Mouse (Mus musculus): ENCODE data around the gene Shisa8.

The Shisa8 gene

DNA sequence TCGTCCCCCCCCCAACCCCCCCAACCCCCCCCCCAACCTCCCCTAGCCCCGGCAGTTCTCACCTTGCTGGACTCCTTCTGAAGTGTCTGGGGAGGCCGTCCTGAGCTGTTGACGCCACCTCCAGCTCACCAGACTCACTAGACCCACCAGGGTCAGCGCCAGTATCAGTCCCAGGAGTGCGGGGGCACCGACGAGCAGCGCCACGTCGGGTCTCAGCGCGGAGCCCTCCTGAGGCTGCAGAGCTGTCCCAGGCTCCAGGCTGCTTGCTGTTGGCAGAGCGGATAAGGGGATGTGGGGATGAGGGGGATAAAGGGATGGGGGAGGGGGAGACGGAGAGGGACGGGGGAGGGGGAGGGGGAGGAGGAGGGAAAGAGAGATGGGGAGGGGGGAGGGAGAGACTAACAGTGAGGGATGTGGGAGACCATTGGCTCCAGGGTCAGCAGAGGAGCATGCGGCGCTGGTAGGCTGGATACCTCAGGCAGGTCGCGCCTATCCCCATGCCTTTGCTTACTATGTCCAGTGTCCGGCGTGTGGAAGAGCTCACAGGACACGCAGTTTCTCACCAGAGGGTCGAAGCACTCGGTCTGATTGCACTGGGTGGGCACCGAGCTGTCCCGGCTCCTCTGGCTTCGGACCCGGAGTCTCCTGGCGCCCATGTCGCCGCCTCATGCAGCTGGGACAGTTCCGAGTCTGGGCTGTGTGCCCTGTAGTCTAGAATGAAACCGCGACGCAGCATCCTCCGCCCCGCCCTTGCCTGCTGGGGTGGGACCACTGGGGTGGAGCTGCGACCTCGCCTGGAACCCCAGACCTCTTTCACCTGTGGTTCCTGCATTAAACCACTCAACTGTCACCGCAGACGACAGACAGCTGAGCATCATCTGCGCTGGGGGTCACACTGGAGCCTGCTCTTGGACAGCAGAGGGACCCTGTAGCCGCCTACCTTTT, 11.3 kb upstream of the Shisa8 start, which contains the start of gene Tnfrsf13c:
TSS of gene Tnfrsf13c (minus strand) at position 713 of the 945 bp plus-strand sequence.
- DNase-seq (ENCODE audit: low spot score in 2 of 2), result no peak

GRCm38 (mm10) chr15:82223251-82223650, 10.6 kb upstream of the Shisa8 start:
- DNase-seq (ENCODE audit: low spot score in 2 of 2), result no peak

- no peak for DNase-seq (ENCODE audit: low spot score in 2 of 2)
Observed at GRCm38 (mm10) chr15:82221104-82221860, 8.7 kb upstream of the Shisa8 start.

DNA sequence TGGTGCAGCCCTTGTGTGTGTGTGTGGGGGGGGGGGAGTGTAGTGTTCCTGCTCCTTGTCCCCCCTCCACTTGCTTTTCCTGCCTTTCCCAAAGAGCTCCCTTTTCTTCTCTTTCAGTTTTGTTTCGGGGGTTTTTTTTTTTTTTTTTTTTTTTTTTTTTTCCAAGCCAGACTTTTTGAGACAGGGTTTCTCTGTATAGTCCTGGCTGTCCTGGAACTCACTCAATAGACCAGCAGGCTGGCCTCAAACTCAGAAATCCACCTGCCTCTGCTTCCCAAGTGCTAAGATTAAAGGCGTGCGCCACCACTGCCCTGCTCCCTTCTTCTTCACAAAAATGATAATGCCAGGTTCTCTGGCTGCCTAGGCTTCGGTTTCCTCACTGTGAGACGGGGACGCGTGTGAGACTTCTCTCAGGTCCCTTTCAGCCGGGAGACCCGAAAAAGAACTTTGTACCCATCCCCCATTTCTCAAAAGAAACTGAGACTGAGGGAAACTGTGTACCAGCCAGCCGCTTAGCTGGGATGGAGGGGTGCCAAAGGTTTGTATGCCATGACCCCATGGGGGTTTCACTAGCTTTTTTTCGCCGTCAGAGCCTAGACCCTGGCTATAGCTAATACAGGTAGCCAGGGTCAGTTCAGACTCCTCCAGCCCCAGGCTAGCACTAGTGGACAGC, 7.5 kb upstream of the Shisa8 start:
- no peak for DNase-seq (ENCODE audit: low spot score in 2 of 2)

- DNase-seq (ENCODE audit: low spot score in 2 of 2), result no peak
Observed at GRCm38 (mm10) chr15:82218778-82219666, 6.4 kb upstream of the Shisa8 start.

DNA sequence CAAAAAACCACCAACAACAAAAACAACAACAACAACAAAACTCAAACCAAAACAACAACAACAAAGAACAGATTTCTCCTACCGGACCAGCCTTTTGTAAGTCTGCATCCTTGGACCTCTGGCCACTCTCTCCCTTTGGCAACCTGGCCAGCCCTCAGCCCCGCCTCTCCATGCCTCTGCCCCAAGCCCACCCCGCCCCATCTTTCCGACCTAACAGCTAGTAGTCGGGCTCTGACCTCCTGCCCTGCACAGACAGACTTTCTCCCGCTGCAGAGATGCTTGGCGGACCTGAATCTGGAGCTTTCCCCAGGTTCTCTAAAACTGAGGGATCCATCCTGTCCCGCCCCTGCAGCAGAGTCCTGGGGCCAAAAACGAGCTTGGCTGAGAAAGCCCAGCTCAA, 5.4 kb upstream of the Shisa8 start:
- DNase-seq (ENCODE audit: low spot score in 2 of 2), result no peak

DNA sequence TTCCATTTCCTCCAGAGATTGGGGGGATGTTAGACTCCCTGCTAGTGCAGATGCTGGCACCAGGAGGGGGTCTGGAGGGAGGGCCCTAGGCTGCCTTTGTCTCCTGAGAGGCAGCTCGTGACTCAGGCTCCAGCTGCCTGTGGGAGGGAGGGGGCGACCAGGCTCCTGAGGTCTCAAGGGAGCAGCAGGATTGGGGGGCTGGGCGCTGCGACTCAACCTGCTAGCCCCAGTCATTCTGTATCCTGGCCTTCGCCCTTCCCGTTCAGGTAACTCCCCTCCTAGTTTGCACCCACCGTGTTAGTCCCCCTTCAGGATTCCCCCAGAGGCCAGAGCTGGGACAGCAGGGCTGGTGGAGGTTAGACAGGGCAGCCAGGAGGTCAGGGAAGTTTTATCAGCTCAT, 4.4 kb upstream of the Shisa8 start:
- DNase-seq (ENCODE audit: low spot score in 2 of 2), result no peak

DNA sequence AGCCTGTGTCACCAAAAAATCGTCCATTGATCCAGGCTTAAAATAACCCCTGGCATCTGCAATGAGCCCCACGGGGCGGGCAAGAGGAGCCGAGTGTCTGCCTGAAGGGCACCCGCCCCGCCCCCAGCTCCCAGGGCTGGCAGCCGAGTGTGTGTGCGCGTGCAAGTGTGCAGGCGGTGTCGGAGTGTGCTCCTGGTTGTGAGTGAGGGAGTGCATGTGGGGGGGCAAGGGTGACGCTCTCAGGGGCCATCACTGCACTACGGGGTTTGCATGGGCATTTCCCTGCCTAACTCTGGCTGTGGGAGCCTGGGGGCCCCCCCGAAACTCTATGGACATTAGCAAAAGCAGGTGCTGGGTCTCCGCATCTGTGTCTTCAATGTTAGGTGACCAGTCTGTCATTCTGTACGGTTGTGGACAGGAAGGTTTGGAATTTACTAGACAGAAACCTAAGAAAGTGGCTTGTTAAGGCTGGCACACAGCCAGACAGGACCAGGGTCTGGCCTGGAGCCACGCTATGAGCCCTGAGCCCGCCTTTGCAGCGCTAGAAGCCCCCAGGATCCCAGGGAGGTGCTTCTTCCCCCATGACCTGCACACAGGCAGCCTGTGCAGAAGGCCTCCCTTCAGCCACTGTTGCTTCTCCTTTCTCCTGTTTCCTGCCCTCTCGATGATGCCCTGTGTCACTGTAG, 3.7 kb upstream of the Shisa8 start:
- no peak for DNase-seq (ENCODE audit: low spot score in 2 of 2)

- DNase-seq (ENCODE audit: low spot score in 2 of 2), result no peak
Observed at GRCm38 (mm10) chr15:82215332-82216046, 2.9 kb upstream of the Shisa8 start.

GRCm38 (mm10) chr15:82213222-82213621, 607 bp upstream of the Shisa8 start:
- DNase-seq (ENCODE audit: low spot score in 2 of 2), result no peak

GRCm38 (mm10) chr15:82211911-82212751, 484 bp downstream of the Shisa8 start:
- no peak for DNase-seq (ENCODE audit: low spot score in 2 of 2)

GRCm38 (mm10) chr15:82211281-82211680, 1.3 kb downstream of the Shisa8 start:
- DNase-seq (ENCODE audit: low spot score in 2 of 2), result no peak

DNA sequence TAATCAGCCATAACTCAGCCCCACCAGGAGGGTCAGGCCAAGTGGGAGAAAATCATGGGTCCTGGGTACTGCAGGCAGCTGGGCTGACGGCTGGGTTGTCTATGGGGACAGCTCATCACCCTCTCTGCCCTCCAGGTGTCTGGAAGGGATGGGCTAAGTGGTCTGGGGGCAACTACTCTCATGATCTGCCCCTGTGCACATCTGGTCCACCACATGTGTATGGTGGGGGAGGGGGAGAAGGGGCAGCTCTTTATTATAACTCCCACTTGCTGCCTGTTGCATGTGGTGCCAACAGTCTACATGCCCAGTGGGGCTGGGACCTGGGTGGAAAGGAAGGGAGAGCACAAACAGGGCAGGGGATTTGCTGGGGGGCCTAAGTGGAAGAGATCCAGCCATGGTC, 1.8 kb downstream of the Shisa8 start:
- no peak for DNase-seq (ENCODE audit: low spot score in 2 of 2)

DNA sequence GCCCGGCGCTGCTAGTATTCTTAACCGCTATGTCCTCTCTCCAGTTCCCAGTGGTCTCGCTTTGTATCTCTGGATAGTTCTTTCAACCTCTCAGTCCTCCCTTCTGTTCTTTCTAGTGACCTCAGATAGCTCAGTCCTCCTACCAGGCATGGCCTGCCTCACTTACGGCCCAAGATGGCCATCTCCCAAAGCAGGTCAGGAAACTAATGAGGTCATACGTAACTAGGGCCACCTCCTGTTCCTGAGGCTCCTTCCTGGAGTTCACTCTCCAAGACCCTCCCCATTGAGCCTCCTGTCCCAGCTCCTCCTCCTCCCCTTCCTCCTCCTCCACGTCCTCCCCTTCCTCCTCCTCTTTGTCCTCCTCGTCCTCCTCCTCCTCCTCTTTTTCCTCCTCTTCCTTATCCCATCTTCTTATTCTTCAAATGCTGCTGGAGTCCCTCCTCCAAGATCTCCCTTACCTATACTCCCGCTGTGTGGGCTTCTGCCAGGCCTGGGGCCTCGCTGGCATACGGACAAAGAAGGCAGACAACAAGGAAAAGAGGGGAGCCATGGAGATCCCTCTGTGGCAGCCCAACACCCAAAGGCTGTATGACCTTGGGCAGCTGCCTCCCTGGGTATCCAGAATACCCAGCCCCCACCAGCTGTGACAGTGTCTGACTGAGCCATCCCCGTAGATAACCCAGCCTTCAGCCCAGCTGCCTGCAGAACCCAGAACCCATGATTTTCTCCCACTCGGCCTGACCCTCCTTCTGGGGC, 3.1 kb downstream of the Shisa8 start:
- no peak for DNase-seq (ENCODE audit: low spot score in 2 of 2)

GRCm38 (mm10) chr15:82208307-82208706, 4.3 kb downstream of the Shisa8 start:
- DNase-seq (ENCODE audit: low spot score in 2 of 2), result no peak

- DNase-seq (ENCODE audit: low spot score in 2 of 2), result no peak
Observed at GRCm38 (mm10) chr15:82207504-82208219, 5.0 kb downstream of the Shisa8 start.

DNA sequence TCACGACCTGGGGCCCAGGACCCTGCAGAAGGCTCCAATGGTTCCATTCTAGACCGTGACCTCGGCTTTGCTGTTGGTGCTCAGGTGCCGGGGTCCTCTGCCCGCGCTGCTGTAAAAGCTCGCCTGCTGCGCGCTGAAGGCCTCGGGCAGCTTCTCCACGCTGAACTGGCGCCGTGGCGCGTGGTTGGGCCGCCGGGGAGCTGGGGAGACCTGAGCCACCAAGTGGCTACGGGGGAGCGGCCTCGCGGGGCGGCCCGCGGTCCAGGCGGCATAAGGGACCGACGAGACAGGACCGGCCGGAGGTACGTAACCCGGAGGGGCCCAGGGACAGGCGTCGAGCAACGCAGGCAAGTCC, 5.5 kb downstream of the Shisa8 start:
- DNase-seq (ENCODE audit: low spot score in 2 of 2), result no peak
